Mouse (Mus musculus) liver, embryonic 13.5 days (tissue): ENCODE results near the gene Nudt6. TPM values are rescaled to one million over a fixed set of nuclear protein-coding genes. Genes with fewer than 3 reads are reported as not detected.

ENCODE experiments used
- ATAC-seq: fragments of 200-750 bp; cut with Nextera tagmentation; 2 replicates; pipeline ENCODE4 v1.8.0; 2017; ENCODE audit warnings: low read depth, mild to moderate bottlenecking, moderate number of reproducible peaks, moderate library complexity
- DNase-seq: peaks from one replicate; pipeline ENCODE4 v3.0.0; 2022
- H3K27ac ChIP-seq: fragments of 300-500 bp; sonication (generic); 2 replicates; pipeline ENCODE4 v1.5.1; 2015; ENCODE audit warnings: moderate library complexity, mild to moderate bottlenecking, inconsistent platforms
- H3K27me3 ChIP-seq: fragments of 300-500 bp; sonication (generic); 2 replicates; pipeline ENCODE4 v1.6.1; 2015; ENCODE audit warnings: mild to moderate bottlenecking, inconsistent platforms
- H3K36me3 ChIP-seq: fragments of 300-500 bp; sonication (generic); 2 replicates; pipeline ENCODE4 v1.6.1; 2015; ENCODE audit warnings: mild to moderate bottlenecking, inconsistent platforms
- H3K4me1 ChIP-seq: fragments of 300-500 bp; sonication (generic); replicated peaks from 2 replicates; pipeline ENCODE4 v1.6.1; 2015; ENCODE audit warnings: inconsistent platforms
- H3K4me2 ChIP-seq: fragments of 300-500 bp; sonication (generic); 2 replicates; pipeline ENCODE4 v1.6.1; 2015; ENCODE audit warnings: inconsistent platforms, mild to moderate bottlenecking, moderate library complexity
- H3K4me3 ChIP-seq: fragments of 300-500 bp; sonication (generic); replicated peaks from 2 replicates; pipeline ENCODE4 v1.5.1; 2015; ENCODE audit warnings: mild to moderate bottlenecking, inconsistent platforms
- H3K9ac ChIP-seq: fragments of 300-500 bp; sonication (generic); 2 replicates; pipeline ENCODE4 v1.6.1; 2015; ENCODE audit warnings: mild to moderate bottlenecking, inconsistent platforms
- H3K9me3 ChIP-seq: fragments of 300-500 bp; sonication (generic); replicated peaks from 2 replicates; pipeline ENCODE4 v1.6.1; 2016; ENCODE audit warnings: inconsistent platforms
- WGBS: fragments of 180-500 bp; shearing (Covaris S2); methylation state at CpG from one replicate; pipeline ENCODE4 v1.1.7; 2015; ENCODE audit not compliant: insufficient replicate concordance; 5-methylcytosine and 5-hydroxymethylcytosine counted together
- polyA plus RNA-seq: library from polyadenylated mRNA; unstranded; fragments of >200 nt; fragmentation: Nextera tagmentation; extraction: Ambion mirVana; gene quantifications from 2 replicates; pipeline ENCODE4 v1.2.1, GENCODE M21; 2015

Nudt6 gene
- polyA plus RNA-seq, 1 experiment from 2014 or later, result 6.2 TPM

GRCm38 (mm10) chr3:37418341-37418740 is 1.7 kb downstream of the Nudt6 start:
- no peak for DNase-seq
- Histone ChIP-seq H3K36me3 (peaks cover 3% of the 10 kb centered on the region; the same call in 1 of the 2 replicates), H3K4me2 (peak overlapping the region; percentile 84), H3K9me3 (no peaks in the 10 kb centered on the region), H3K4me1 (peaks cover 25% of the 10 kb centered on the region), H3K9ac (peak overlapping the region; percentile 79), H3K27ac (peak overlapping the region; percentile 88; the same call in 1 of the 2 replicates), H3K27me3 (no peaks in the 10 kb centered on the region), H3K4me3 (peak overlapping the region; percentile 79)
- 63% methylated on average over 5 of the region's 5 CpGs for WGBS
- no peak for ATAC-seq

DNA sequence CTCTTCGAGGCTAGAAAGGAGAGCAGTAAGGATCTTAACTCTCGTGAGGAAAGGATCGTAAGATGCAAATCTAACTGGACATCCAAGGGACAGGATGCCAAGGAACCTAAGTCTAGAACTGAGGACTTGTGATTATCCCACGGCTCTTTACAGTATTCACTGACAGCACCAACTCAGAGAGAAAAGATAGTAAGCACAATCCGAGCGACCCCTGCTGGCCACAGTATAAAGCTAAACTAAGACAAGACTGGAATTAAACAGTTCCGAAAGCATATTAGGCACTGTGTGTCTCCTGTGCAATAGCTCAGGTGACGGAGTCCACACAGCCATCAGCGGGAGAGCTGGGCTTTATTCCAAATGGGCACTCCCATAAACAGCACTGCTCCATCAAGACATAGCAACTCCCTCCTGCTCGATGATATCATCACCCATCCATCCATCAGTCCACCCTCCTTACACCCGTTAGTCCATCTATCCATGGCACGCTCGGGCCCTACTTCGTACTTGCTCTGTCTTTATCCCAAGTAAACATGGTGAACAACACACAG is 5.5 kb downstream of the Nudt6 start:
- H3K4me3 ChIP-seq, result no peak overlapping the region
- ATAC-seq, result no peak
- no peak overlapping the region for H3K27ac ChIP-seq
- peak; percentile 32 for DNase-seq
- peaks cover 11% of the 10 kb centered on the region for H3K4me1 ChIP-seq
- no peaks in the 10 kb centered on the region for H3K27me3 ChIP-seq
- no peaks in the 10 kb centered on the region for H3K9me3 ChIP-seq
- no peak overlapping the region for H3K9ac ChIP-seq
- no peak overlapping the region for H3K4me2 ChIP-seq
- no peaks in the 10 kb centered on the region for H3K36me3 ChIP-seq
- WGBS, result 50% methylated on average over 14 of the region's 14 CpGs

- H3K27me3 ChIP-seq, result no peaks in the 10 kb centered on the region
- H3K27ac ChIP-seq, result no peak overlapping the region
- ATAC-seq (no peak), DNase-seq (no peak)
- peaks cover 6% of the 10 kb centered on the region for H3K4me1 ChIP-seq
- H3K9me3 ChIP-seq, result no peaks in the 10 kb centered on the region
- no peak overlapping the region for H3K4me2 ChIP-seq
- WGBS, result 69% methylated on average over 3 of the region's 3 CpGs
- H3K4me3 ChIP-seq, result no peak overlapping the region
- H3K36me3 ChIP-seq, result no peaks in the 10 kb centered on the region
- H3K9ac ChIP-seq, result no peak overlapping the region
These were observed 6.6 kb downstream of the Nudt6 start for GRCm38 (mm10) chr3:37413446-37413845.

DNA sequence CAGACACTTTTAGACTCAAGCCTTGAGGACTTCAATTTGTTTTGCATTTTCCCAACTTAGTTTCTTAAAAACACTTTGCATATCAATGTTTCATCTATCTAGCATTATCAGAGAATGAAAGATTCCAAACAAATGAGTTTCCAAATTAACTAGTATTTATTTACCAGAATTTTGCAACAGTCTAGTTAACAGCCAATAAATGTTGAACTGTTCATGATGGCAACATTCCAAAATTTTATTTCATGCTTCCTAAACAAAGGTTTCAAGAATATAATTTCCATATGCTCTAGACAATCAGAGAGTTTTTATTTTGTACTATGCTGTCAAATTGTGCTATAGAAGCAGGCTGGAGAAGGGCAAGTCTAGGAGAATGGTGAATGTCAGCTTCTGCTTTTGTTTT is 12.4 kb downstream of the Nudt6 start:
- no peak for ATAC-seq
- Histone ChIP-seq H3K27ac (no peak overlapping the region), H3K4me1 (no peaks in the 10 kb centered on the region), H3K4me3 (no peak overlapping the region), H3K4me2 (no peak overlapping the region), H3K9me3 (no peaks in the 10 kb centered on the region), H3K36me3 (no peaks in the 10 kb centered on the region), H3K27me3 (no peaks in the 10 kb centered on the region), H3K9ac (no peak overlapping the region)
- no peak for DNase-seq

GRCm38 (mm10) chr3:37401729-37402610 is 18.0 kb downstream of the Nudt6 start:
- ATAC-seq (no peak), DNase-seq (no peak)
- H3K27me3 ChIP-seq, result no peaks in the 10 kb centered on the region
- H3K4me2 ChIP-seq, result no peak overlapping the region
- no peaks in the 10 kb centered on the region for H3K36me3 ChIP-seq
- no peaks in the 10 kb centered on the region for H3K4me1 ChIP-seq
- H3K9ac ChIP-seq, result no peak overlapping the region
- no peak overlapping the region for H3K27ac ChIP-seq
- no peak overlapping the region for H3K4me3 ChIP-seq
- 68% methylated on average over 11 of the region's 11 CpGs for WGBS
- no peaks in the 10 kb centered on the region for H3K9me3 ChIP-seq

DNA sequence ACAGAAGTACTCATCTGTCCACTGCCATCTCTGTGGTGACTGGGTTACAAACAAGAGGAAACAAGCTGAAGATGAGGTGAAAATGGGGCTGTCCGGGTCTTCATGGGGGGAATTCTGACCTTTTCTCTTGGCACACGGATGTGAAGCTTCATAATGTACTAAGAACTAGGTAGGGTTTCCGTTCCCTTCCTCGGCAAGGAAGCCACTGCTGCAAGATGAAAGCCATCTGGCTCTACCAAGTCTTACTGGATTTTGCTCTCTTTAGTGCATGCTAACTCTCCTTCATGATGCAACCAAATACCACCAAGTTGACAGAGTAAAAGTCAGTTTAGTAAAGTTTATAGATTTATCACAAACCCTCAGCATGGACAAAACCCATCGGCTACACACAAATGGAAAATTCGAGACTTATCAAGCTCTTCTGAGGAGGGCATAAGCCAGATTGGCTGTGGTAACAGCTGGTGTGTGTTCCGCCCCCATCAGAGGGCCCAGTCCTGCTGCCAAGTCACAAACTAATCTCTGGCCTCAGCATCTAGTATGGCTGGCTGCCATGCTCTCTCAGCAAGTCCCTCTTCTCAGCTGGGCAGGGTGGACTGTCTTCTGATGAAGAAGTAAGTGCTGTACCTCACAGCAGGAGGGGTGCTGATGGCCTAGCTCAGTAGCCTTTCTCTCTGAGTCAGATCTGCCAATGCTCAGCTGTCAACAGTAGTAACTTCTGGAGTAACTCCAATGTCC is 21.2 kb downstream of the Nudt6 start:
- DNase-seq, result no peak
- H3K36me3 ChIP-seq, result no peaks in the 10 kb centered on the region
- H3K4me2 ChIP-seq, result no peak overlapping the region
- H3K4me1 ChIP-seq, result no peaks in the 10 kb centered on the region
- H3K9me3 ChIP-seq, result no peaks in the 10 kb centered on the region
- H3K27me3 ChIP-seq, result no peaks in the 10 kb centered on the region
- H3K27ac ChIP-seq, result no peak overlapping the region
- H3K9ac ChIP-seq, result no peak overlapping the region
- WGBS, result 70% methylated on average over 7 of the region's 7 CpGs
- H3K4me3 ChIP-seq, result no peak overlapping the region
- ATAC-seq, result no peak

GRCm38 (mm10) chr3:37397646-37398045 is 22.4 kb downstream of the Nudt6 start:
- DNase-seq (no peak), ATAC-seq (no peak)
- Histone ChIP-seq H3K27me3 (no peaks in the 10 kb centered on the region), H3K9me3 (no peaks in the 10 kb centered on the region), H3K36me3 (no peaks in the 10 kb centered on the region), H3K27ac (no peak overlapping the region), H3K4me3 (no peak overlapping the region), H3K4me1 (no peaks in the 10 kb centered on the region), H3K4me2 (no peak overlapping the region), H3K9ac (no peak overlapping the region)
- WGBS, result 61% methylated on average over 3 of the region's 3 CpGs

- Histone ChIP-seq H3K27ac (no peak overlapping the region), H3K27me3 (no peaks in the 10 kb centered on the region), H3K4me2 (no peak overlapping the region), H3K9me3 (no peaks in the 10 kb centered on the region), H3K36me3 (no peaks in the 10 kb centered on the region), H3K4me1 (no peaks in the 10 kb centered on the region), H3K4me3 (no peak overlapping the region), H3K9ac (no peak overlapping the region)
- WGBS, result 79% methylated on average over 5 of the region's 5 CpGs
- DNase-seq (no peak), ATAC-seq (no peak)
These were observed 22.9 kb downstream of the Nudt6 start for GRCm38 (mm10) chr3:37396930-37397608.

DNA sequence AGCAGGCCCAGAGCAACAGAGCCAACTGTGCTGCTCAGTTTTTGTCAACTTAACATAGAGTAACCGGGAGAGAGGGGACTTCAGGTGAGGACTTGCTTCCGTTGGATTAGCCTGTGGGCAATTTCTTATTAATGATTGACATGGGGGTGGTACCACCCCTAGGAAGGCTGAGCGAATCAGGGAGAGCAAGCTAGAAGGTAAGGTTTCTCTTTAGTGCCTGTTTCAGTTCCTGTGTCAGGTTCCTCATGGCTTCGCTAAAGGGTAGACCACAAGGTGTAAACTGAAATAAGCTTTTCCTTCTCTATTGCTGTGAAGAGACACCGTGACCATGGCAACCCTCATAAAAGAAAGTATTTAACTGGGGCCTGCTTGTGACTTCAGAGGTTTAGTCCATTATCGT is 32.7 kb downstream of the Nudt6 start:
- H3K9me3 ChIP-seq, result no peaks in the 10 kb centered on the region
- no peaks in the 10 kb centered on the region for H3K27me3 ChIP-seq
- ATAC-seq, result no peak
- no peaks in the 10 kb centered on the region for H3K4me1 ChIP-seq
- H3K4me2 ChIP-seq, result no peak overlapping the region
- no peaks in the 10 kb centered on the region for H3K36me3 ChIP-seq
- no peak overlapping the region for H3K9ac ChIP-seq
- no peak overlapping the region for H3K27ac ChIP-seq
- DNase-seq, result no peak
- WGBS, result 73% methylated on average over 6 of the region's 6 CpGs
- H3K4me3 ChIP-seq, result no peak overlapping the region

DNA sequence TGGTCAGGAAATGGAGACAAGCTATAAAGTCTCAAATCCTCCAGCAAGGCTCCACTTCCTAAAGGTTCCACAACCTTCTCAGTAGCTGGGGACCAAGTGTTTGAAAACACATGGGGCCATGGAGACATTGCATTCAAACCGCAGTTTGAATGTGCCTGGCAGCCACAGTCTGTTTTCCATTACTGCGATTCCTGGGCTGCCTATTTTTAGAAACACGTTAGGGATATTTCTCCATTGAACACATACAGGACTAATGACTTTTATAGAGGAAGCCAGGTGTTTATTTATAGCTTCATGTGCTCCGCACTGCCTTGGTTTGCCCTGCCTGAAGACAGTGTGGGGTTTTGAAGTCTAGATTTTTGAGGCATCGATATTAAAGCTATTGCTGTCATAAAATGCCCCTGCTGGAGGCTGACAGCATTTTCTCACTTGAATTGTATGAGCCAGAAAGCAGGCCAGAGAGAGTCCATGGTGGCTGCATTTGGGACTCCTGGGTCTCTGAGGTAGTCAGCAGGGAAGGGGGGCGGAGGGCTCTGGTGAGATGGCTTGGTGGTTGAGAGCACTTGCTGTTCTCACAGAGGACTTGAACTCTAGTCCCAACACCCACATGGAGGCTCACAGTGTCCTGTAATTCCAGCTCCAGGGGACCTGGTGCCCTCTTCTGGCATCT is 36.8 kb downstream of the Nudt6 start:
- ATAC-seq (no peak), DNase-seq (no peak)
- no peaks in the 10 kb centered on the region for H3K27me3 ChIP-seq
- no peaks in the 10 kb centered on the region for H3K36me3 ChIP-seq
- no peak overlapping the region for H3K9ac ChIP-seq
- no peaks in the 10 kb centered on the region for H3K4me1 ChIP-seq
- no peak overlapping the region for H3K4me2 ChIP-seq
- H3K9me3 ChIP-seq, result no peaks in the 10 kb centered on the region
- whole genome bisulfite sequencing, result 81% methylated on average over 6 of the region's 6 CpGs
- H3K27ac ChIP-seq, result no peak overlapping the region
- H3K4me3 ChIP-seq, result no peak overlapping the region

- no peak for ATAC-seq
- Histone ChIP-seq H3K4me1 (no peaks in the 10 kb centered on the region), H3K4me2 (no peak overlapping the region)
These were observed 38.6 kb downstream of the Nudt6 start for GRCm38 (mm10) chr3:37381457-37381856.

More at GRCm38 (mm10) chr3:37381457-37381856, 38.6 kb downstream of the Nudt6 start:
- Histone ChIP-seq H3K9ac (no peak overlapping the region), H3K27me3 (no peaks in the 10 kb centered on the region), H3K9me3 (no peaks in the 10 kb centered on the region), H3K36me3 (no peaks in the 10 kb centered on the region), H3K27ac (no peak overlapping the region), H3K4me3 (no peak overlapping the region)
- WGBS, result 53% methylated on average over 6 of the region's 6 CpGs
- no peak for DNase-seq
